Mouse (Mus musculus): ENCODE results near the gene Cldn34b3.
"Not testable (repeated sequence)": the region's sequence is repeated elsewhere in the genome, so short reads cannot be mapped to it uniquely, and the experiment has no call there.

Cldn34b3 gene

GRCm38 (mm10) chrX:76264004-76264403 is at the start of gene Cldn34b3:
Cldn34b3 (plus strand) TSS chrX:76264304.
- DNase-seq (ENCODE audit: low read depth, low spot score) = not testable (repeated sequence)
